Mouse (Mus musculus) adrenal gland, adult (tissue): ENCODE measurements around the gene Sys1.

ENCODE experiments used
- DNase-seq, 2 experiments: peaks; one replicate each; pipeline ENCODE4 v3.0.0; 2022 to 2023; ENCODE audit warnings: low spot score in 1 of 2; ENCODE audit not compliant: inconsistent age in 2 of 2

Sys1 gene

GRCm38 (mm10) chr2:164496847-164497690 lies 40.3 kb downstream of the Sys1 start, which contains the start of gene Pigt:
TSS of gene Pigt (plus strand) at chr2:164497520.
- peak; percentile 91 to 97 for DNase-seq

GRCm38 (mm10) chr2:164497691-164498268 lies 41.0 kb downstream of the Sys1 start:
- DNase-seq = no peak

GRCm38 (mm10) chr2:164499317-164499716 lies 42.6 kb downstream of the Sys1 start:
- no peak for DNase-seq

GRCm38 (mm10) chr2:164500511-164500910 lies 43.7 kb downstream of the Sys1 start:
- peak; percentile 80 to 91 for DNase-seq

GRCm38 (mm10) chr2:164504919-164505318 lies 48.2 kb downstream of the Sys1 start:
- no peak for DNase-seq

GRCm38 (mm10) chr2:164505619-164506347 lies 49.0 kb downstream of the Sys1 start:
- DNase-seq = peak in 1 of 2 experiments; percentile 62

GRCm38 (mm10) chr2:164507811-164508210 lies 51.0 kb downstream of the Sys1 start:
- DNase-seq = no peak

GRCm38 (mm10) chr2:164510621-164511190 lies 53.9 kb downstream of the Sys1 start:
- DNase-seq = no peak

- DNase-seq = no peak
Observed at GRCm38 (mm10) chr2:164512121-164512909, 55.6 kb downstream of the Sys1 start.

- DNase-seq = peak; percentile 65 to 83
Observed at GRCm38 (mm10) chr2:164513389-164513788, 56.6 kb downstream of the Sys1 start.

- DNase-seq = no peak
Observed at GRCm38 (mm10) chr2:164514916-164515315, 58.2 kb downstream of the Sys1 start.

- DNase-seq = no peak
Observed at GRCm38 (mm10) chr2:164515897-164516296, 59.1 kb downstream of the Sys1 start.

- DNase-seq = no peak
Observed at GRCm38 (mm10) chr2:164516592-164516991, 59.8 kb downstream of the Sys1 start.

- DNase-seq = peak; percentile 61 to 89
Observed at GRCm38 (mm10) chr2:164517485-164518221, 60.9 kb downstream of the Sys1 start.

GRCm38 (mm10) chr2:164518266-164519170 lies 61.8 kb downstream of the Sys1 start:
- no peak for DNase-seq

- no peak for DNase-seq
Observed at GRCm38 (mm10) chr2:164519171-164519526, 62.4 kb downstream of the Sys1 start.

GRCm38 (mm10) chr2:164520782-164521181 lies 64.0 kb downstream of the Sys1 start:
- peak; percentile 53 to 85 for DNase-seq

- DNase-seq = no peak
Observed at GRCm38 (mm10) chr2:164521841-164522240, 65.1 kb downstream of the Sys1 start.

GRCm38 (mm10) chr2:164522280-164522679 lies 65.5 kb downstream of the Sys1 start:
- DNase-seq = no peak
